Mouse (Mus musculus): ENCODE measurements around the gene Renbp. TPM values are rescaled to one million over a fixed set of nuclear protein-coding genes. Genes with fewer than 3 reads are reported as not detected.

Renbp gene
- polyA plus RNA-seq, 1 experiment from 2014 or later: 14.4 TPM

- Histone ChIP-seq H3K27ac (ENCODE audit: low read depth, low read length) (peak within 1 kb of the TSS; percentile 97), H3K4me2 (ENCODE audit: low read depth, low read length, severe bottlenecking) (peak within 1 kb of the TSS; percentile 63), H3K9ac (ENCODE audit: low read length) (peak within 1 kb of the TSS; percentile 77), H3K4me3 (ENCODE audit: low read depth, low read length) (peak within 1 kb of the TSS; percentile 71), H3K36me3 (ENCODE audit: control insufficient read depth, insufficient read depth, low read length) (no peaks in the 10 kb centered on the region), H3K9me3 (ENCODE audit: control insufficient read depth, low read length) (no peaks in the 10 kb centered on the region), H3K27me3 (ENCODE audit: control insufficient read depth, insufficient read depth, low read length) (no peaks in the 10 kb centered on the region), H3K4me1 (replicated peaks; ENCODE audit: control insufficient read depth, insufficient read depth, low read length) (peaks cover 4% of the 10 kb centered on the region; the same call in 1 of the 2 replicates)
- DNase-seq (ENCODE audit: low spot score) (peak; percentile 90), ATAC-seq (replicated peaks; ENCODE audit: low FRiP score) (peak; percentile 75)
- WGBS: 20% methylated on average over 57 of the region's 58 CpGs
Measured at GRCm38 (mm10) chrX:73966248-73967176, 35.9 kb upstream of the Renbp start, which contains the start of gene Hcfc1. TSS of gene Hcfc1 (minus strand) at chrX:73966357.

GRCm38 (mm10) chrX:73965307-73965706 is 34.7 kb upstream of the Renbp start:
- DNase-seq (ENCODE audit: low spot score) (no peak), ATAC-seq (replicated peaks; ENCODE audit: low FRiP score) (no peak)
- Histone ChIP-seq H3K4me2 (ENCODE audit: low read depth, low read length, severe bottlenecking) (peak overlapping the region; percentile 63), H3K4me3 (ENCODE audit: low read depth, low read length) (peak overlapping the region; percentile 71), H3K36me3 (ENCODE audit: control insufficient read depth, insufficient read depth, low read length) (no peaks in the 10 kb centered on the region), H3K27me3 (ENCODE audit: control insufficient read depth, insufficient read depth, low read length) (no peaks in the 10 kb centered on the region), H3K27ac (ENCODE audit: low read depth, low read length) (no peak overlapping the region), H3K9ac (ENCODE audit: low read length) (peak overlapping the region; percentile 77), H3K4me1 (replicated peaks; ENCODE audit: control insufficient read depth, insufficient read depth, low read length) (peaks cover 4% of the 10 kb centered on the region; the same call in 1 of the 2 replicates), H3K9me3 (ENCODE audit: control insufficient read depth, low read length) (no peaks in the 10 kb centered on the region)
- 24% methylated on average over 20 of the region's 20 CpGs for WGBS

- no peaks in the 10 kb centered on the region for H3K27me3 ChIP-seq (ENCODE audit: control insufficient read depth, insufficient read depth, low read length)
- H3K9me3 ChIP-seq (ENCODE audit: control insufficient read depth, low read length): no peaks in the 10 kb centered on the region
- H3K36me3 ChIP-seq (ENCODE audit: control insufficient read depth, insufficient read depth, low read length): no peaks in the 10 kb centered on the region
- no peak overlapping the region for H3K27ac ChIP-seq (ENCODE audit: low read depth, low read length)
- peak overlapping the region; percentile 63 for H3K4me2 ChIP-seq (ENCODE audit: low read depth, low read length, severe bottlenecking)
- WGBS: 59% methylated on average over 3 of the region's 3 CpGs
- H3K4me1 ChIP-seq (replicated peaks; ENCODE audit: control insufficient read depth, insufficient read depth, low read length): peaks cover 4% of the 10 kb centered on the region; the same call in 1 of the 2 replicates
- ATAC-seq (replicated peaks; ENCODE audit: low FRiP score) (no peak), DNase-seq (ENCODE audit: low spot score) (no peak)
- peak overlapping the region; percentile 71 for H3K4me3 ChIP-seq (ENCODE audit: low read depth, low read length)
- H3K9ac ChIP-seq (ENCODE audit: low read length): peak overlapping the region; percentile 77
Measured at GRCm38 (mm10) chrX:73964363-73964762, 33.7 kb upstream of the Renbp start.

GRCm38 (mm10) chrX:73954988-73955387 is 24.3 kb upstream of the Renbp start:
- WGBS: 95% methylated on average over 6 of the region's 6 CpGs
- Histone ChIP-seq H3K9ac (ENCODE audit: low read length) (no peak overlapping the region), H3K4me2 (ENCODE audit: low read depth, low read length, severe bottlenecking) (no peak overlapping the region), H3K4me1 (replicated peaks; ENCODE audit: control insufficient read depth, insufficient read depth, low read length) (no peaks in the 10 kb centered on the region), H3K36me3 (ENCODE audit: control insufficient read depth, insufficient read depth, low read length) (peaks cover 3% of the 10 kb centered on the region; the same call in 1 of the 2 replicates), H3K27ac (ENCODE audit: low read depth, low read length) (no peak overlapping the region), H3K4me3 (ENCODE audit: low read depth, low read length) (no peak overlapping the region), H3K27me3 (ENCODE audit: control insufficient read depth, insufficient read depth, low read length) (no peaks in the 10 kb centered on the region), H3K9me3 (ENCODE audit: control insufficient read depth, low read length) (no peaks in the 10 kb centered on the region)
- DNase-seq (ENCODE audit: low spot score): no peak
- ATAC-seq (replicated peaks; ENCODE audit: low FRiP score): no peak

GRCm38 (mm10) chrX:73952603-73953002 is 22.0 kb upstream of the Renbp start:
- Histone ChIP-seq H3K27me3 (ENCODE audit: control insufficient read depth, insufficient read depth, low read length) (no peaks in the 10 kb centered on the region), H3K27ac (ENCODE audit: low read depth, low read length) (no peak overlapping the region), H3K9me3 (ENCODE audit: control insufficient read depth, low read length) (no peaks in the 10 kb centered on the region), H3K4me3 (ENCODE audit: low read depth, low read length) (no peak overlapping the region), H3K9ac (ENCODE audit: low read length) (no peak overlapping the region), H3K4me2 (ENCODE audit: low read depth, low read length, severe bottlenecking) (no peak overlapping the region), H3K4me1 (replicated peaks; ENCODE audit: control insufficient read depth, insufficient read depth, low read length) (no peaks in the 10 kb centered on the region), H3K36me3 (ENCODE audit: control insufficient read depth, insufficient read depth, low read length) (peaks cover 4% of the 10 kb centered on the region; the same call in 1 of the 2 replicates)
- ATAC-seq (replicated peaks; ENCODE audit: low FRiP score) (no peak), DNase-seq (ENCODE audit: low spot score) (no peak)
- 88% methylated on average over 5 of the region's 5 CpGs for WGBS

GRCm38 (mm10) chrX:73949341-73949740 is 18.7 kb upstream of the Renbp start:
- no peaks in the 10 kb centered on the region for H3K27me3 ChIP-seq (ENCODE audit: control insufficient read depth, insufficient read depth, low read length)
- no peak overlapping the region for H3K27ac ChIP-seq (ENCODE audit: low read depth, low read length)
- no peaks in the 10 kb centered on the region for H3K9me3 ChIP-seq (ENCODE audit: control insufficient read depth, low read length)
- no peak overlapping the region for H3K4me2 ChIP-seq (ENCODE audit: low read depth, low read length, severe bottlenecking)
- DNase-seq (ENCODE audit: low spot score) (no peak), ATAC-seq (replicated peaks; ENCODE audit: low FRiP score) (no peak)
- 91% methylated on average over 10 of the region's 10 CpGs for WGBS
- no peak overlapping the region for H3K9ac ChIP-seq (ENCODE audit: low read length)
- no peak overlapping the region for H3K4me3 ChIP-seq (ENCODE audit: low read depth, low read length)
- peaks cover 9% of the 10 kb centered on the region; the same call in 1 of the 2 replicates for H3K36me3 ChIP-seq (ENCODE audit: control insufficient read depth, insufficient read depth, low read length)
- no peaks in the 10 kb centered on the region for H3K4me1 ChIP-seq (replicated peaks; ENCODE audit: control insufficient read depth, insufficient read depth, low read length)

- Histone ChIP-seq H3K27me3 (ENCODE audit: control insufficient read depth, insufficient read depth, low read length) (no peaks in the 10 kb centered on the region), H3K4me3 (ENCODE audit: low read depth, low read length) (no peak overlapping the region), H3K4me2 (ENCODE audit: low read depth, low read length, severe bottlenecking) (no peak overlapping the region), H3K36me3 (ENCODE audit: control insufficient read depth, insufficient read depth, low read length) (peaks cover 9% of the 10 kb centered on the region; the same call in 1 of the 2 replicates), H3K9ac (ENCODE audit: low read length) (no peak overlapping the region), H3K27ac (ENCODE audit: low read depth, low read length) (no peak overlapping the region), H3K9me3 (ENCODE audit: control insufficient read depth, low read length) (no peaks in the 10 kb centered on the region), H3K4me1 (replicated peaks; ENCODE audit: control insufficient read depth, insufficient read depth, low read length) (no peaks in the 10 kb centered on the region)
- DNase-seq (ENCODE audit: low spot score): peak; percentile 66
- peak; percentile 15; the same call in 1 of the 2 replicates for ATAC-seq (replicated peaks; ENCODE audit: low FRiP score)
- 33% methylated on average over 4 of the region's 4 CpGs for WGBS
Measured at GRCm38 (mm10) chrX:73948647-73949046, 18.0 kb upstream of the Renbp start.

GRCm38 (mm10) chrX:73946896-73947295 is 16.2 kb upstream of the Renbp start:
- peaks cover 9% of the 10 kb centered on the region; the same call in 1 of the 2 replicates for H3K36me3 ChIP-seq (ENCODE audit: control insufficient read depth, insufficient read depth, low read length)
- no peaks in the 10 kb centered on the region for H3K9me3 ChIP-seq (ENCODE audit: control insufficient read depth, low read length)
- no peak overlapping the region for H3K4me3 ChIP-seq (ENCODE audit: low read depth, low read length)
- H3K4me2 ChIP-seq (ENCODE audit: low read depth, low read length, severe bottlenecking): no peak overlapping the region
- no peaks in the 10 kb centered on the region for H3K4me1 ChIP-seq (replicated peaks; ENCODE audit: control insufficient read depth, insufficient read depth, low read length)
- no peak for ATAC-seq (replicated peaks; ENCODE audit: low FRiP score)
- WGBS: 91% methylated on average over 6 of the region's 6 CpGs
- H3K27ac ChIP-seq (ENCODE audit: low read depth, low read length): no peak overlapping the region
- no peaks in the 10 kb centered on the region for H3K27me3 ChIP-seq (ENCODE audit: control insufficient read depth, insufficient read depth, low read length)
- no peak for DNase-seq (ENCODE audit: low spot score)
- H3K9ac ChIP-seq (ENCODE audit: low read length): no peak overlapping the region
